Mouse (Mus musculus) kidney, embryonic 16.5 days (tissue): ENCODE results near the gene Ralbp1. TPM values are rescaled to one million over a fixed set of nuclear protein-coding genes. Genes with fewer than 3 reads are reported as not detected.

Source experiments
- ATAC-seq: fragments of 200-750 bp; cut with Nextera tagmentation; 2 replicates; pipeline ENCODE4 v1.8.0; 2017; ENCODE audit warnings: moderate TSS enrichment; ENCODE audit not compliant: low FRiP score, low TSS enrichment
- H3K27ac ChIP-seq: fragments of 300-500 bp; sonication (generic); 2 replicates; pipeline ENCODE4 v1.5.1; 2014; ENCODE audit warnings: low read length
- H3K27me3 ChIP-seq: fragments of 300-500 bp; sonication (generic); 2 replicates; pipeline ENCODE4 v1.6.1; 2014; ENCODE audit warnings: low read length, control low read depth, mixed read lengths; ENCODE audit not compliant: insufficient read depth
- H3K36me3 ChIP-seq: fragments of 300-500 bp; sonication (generic); 2 replicates; pipeline ENCODE4 v1.6.1; 2014; ENCODE audit warnings: low read length, control low read depth, mixed read lengths; ENCODE audit not compliant: insufficient read depth
- H3K4me1 ChIP-seq: fragments of 300-500 bp; sonication (generic); 2 replicates; pipeline ENCODE4 v1.6.1; 2014; ENCODE audit warnings: low read length, control low read depth, mixed read lengths; ENCODE audit not compliant: insufficient read depth
- H3K4me2 ChIP-seq: fragments of 300-500 bp; sonication (generic); replicated peaks from 2 replicates; pipeline ENCODE4 v1.6.1; 2014; ENCODE audit warnings: low read depth, low read length
- H3K4me3 ChIP-seq: fragments of 300-500 bp; sonication (generic); 2 replicates; pipeline ENCODE4 v1.5.1; 2014; ENCODE audit warnings: mild to moderate bottlenecking, low read length
- H3K9ac ChIP-seq: fragments of 300-500 bp; sonication (generic); replicated peaks from 2 replicates; pipeline ENCODE4 v1.6.1; 2014; ENCODE audit warnings: low read length
- H3K9me3 ChIP-seq: fragments of 300-500 bp; sonication (generic); 2 replicates; pipeline ENCODE4 v1.6.1; 2016; ENCODE audit warnings: low read length, control low read depth
- WGBS: fragments of 180-500 bp; shearing (Covaris S2); extraction: QIAGEN DNeasy Blood & Tissue Kit; methylation state at CpG from one replicate; pipeline ENCODE4 v1.1.7; 2014; 5-methylcytosine and 5-hydroxymethylcytosine counted together
- polyA plus RNA-seq: library from polyadenylated mRNA; unstranded; fragments of >200 nt; fragmentation: Nextera tagmentation; extraction: Ambion mirVana; gene quantifications from 2 replicates; pipeline ENCODE4 v1.2.1, GENCODE M21; 2015

Gene Ralbp1
- polyA plus RNA-seq, 1 experiment from 2014 or later, result 71.0 TPM

GRCm38 (mm10) chr17:65903011-65903410, 17.4 kb upstream of the Ralbp1 start:
- Histone ChIP-seq H3K36me3 (no peaks in the 10 kb centered on the region), H3K27me3 (no peaks in the 10 kb centered on the region), H3K9ac (no peak overlapping the region), H3K27ac (no peak overlapping the region), H3K4me1 (peaks cover 9% of the 10 kb centered on the region), H3K9me3 (peaks cover 8% of the 10 kb centered on the region), H3K4me2 (no peak overlapping the region), H3K4me3 (no peak overlapping the region)
- 95% methylated on average over 1 of the region's 1 CpGs for WGBS
- ATAC-seq, result no peak

GRCm38 (mm10) chr17:65902281-65902680, 16.7 kb upstream of the Ralbp1 start:
- ATAC-seq, result no peak
- Histone ChIP-seq H3K27ac (no peak overlapping the region), H3K4me2 (no peak overlapping the region), H3K9me3 (peaks cover 8% of the 10 kb centered on the region), H3K36me3 (no peaks in the 10 kb centered on the region), H3K4me1 (peaks cover 9% of the 10 kb centered on the region), H3K4me3 (no peak overlapping the region), H3K27me3 (no peaks in the 10 kb centered on the region), H3K9ac (no peak overlapping the region)
- 84% methylated on average over 6 of the region's 6 CpGs for WGBS

- WGBS, result 32% methylated on average over 3 of the region's 3 CpGs
- no peaks in the 10 kb centered on the region for H3K27me3 ChIP-seq
- H3K4me2 ChIP-seq, result no peak overlapping the region
- H3K36me3 ChIP-seq, result no peaks in the 10 kb centered on the region
- H3K4me3 ChIP-seq, result no peak overlapping the region
- H3K4me1 ChIP-seq, result no peaks in the 10 kb centered on the region
- H3K27ac ChIP-seq, result no peak overlapping the region
- ATAC-seq, result no peak
- H3K9me3 ChIP-seq, result peaks cover 5% of the 10 kb centered on the region; the same call in 1 of the 2 replicates
- no peak overlapping the region for H3K9ac ChIP-seq
Measured at GRCm38 (mm10) chr17:65896016-65896415, 10.4 kb upstream of the Ralbp1 start.

GRCm38 (mm10) chr17:65889476-65889875, 3.9 kb upstream of the Ralbp1 start:
- H3K9me3 ChIP-seq, result no peaks in the 10 kb centered on the region
- peaks cover 8% of the 10 kb centered on the region; the same call in 1 of the 2 replicates for H3K4me1 ChIP-seq
- no peaks in the 10 kb centered on the region for H3K36me3 ChIP-seq
- no peak overlapping the region for H3K4me3 ChIP-seq
- ATAC-seq, result no peak
- H3K27ac ChIP-seq, result no peak overlapping the region
- H3K4me2 ChIP-seq, result no peak overlapping the region
- no peak overlapping the region for H3K9ac ChIP-seq
- WGBS, result 79% methylated on average over 5 of the region's 5 CpGs
- no peaks in the 10 kb centered on the region for H3K27me3 ChIP-seq

DNA sequence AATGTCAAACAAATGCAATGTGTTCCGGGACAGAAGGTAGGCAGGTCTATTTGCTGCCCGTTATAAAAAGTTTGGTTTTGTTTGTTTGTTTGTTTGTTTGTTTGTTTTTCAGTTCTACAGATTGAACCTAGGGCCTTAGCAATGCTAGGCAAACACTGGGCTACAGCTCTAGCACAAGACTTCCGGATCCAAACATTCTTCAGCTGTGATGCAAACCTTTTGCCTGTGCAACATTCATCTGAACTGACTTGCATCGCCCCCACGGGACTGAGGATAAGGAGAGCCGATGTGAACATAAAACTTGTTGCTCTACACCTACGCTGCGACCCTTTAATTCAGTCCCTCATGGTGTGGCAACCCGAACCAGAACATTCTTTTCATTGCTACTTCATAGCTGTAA, 973 bp upstream of the Ralbp1 start:
- Histone ChIP-seq H3K9ac (peak overlapping the region; percentile 82), H3K27me3 (no peaks in the 10 kb centered on the region), H3K4me3 (peak overlapping the region; percentile 93), H3K9me3 (no peaks in the 10 kb centered on the region), H3K4me2 (peak overlapping the region; percentile 92), H3K27ac (peak overlapping the region; percentile 100), H3K36me3 (no peaks in the 10 kb centered on the region), H3K4me1 (peaks cover 30% of the 10 kb centered on the region)
- no peak for ATAC-seq
- 54% methylated on average over 9 of the region's 9 CpGs for WGBS

GRCm38 (mm10) chr17:65885398-65885696, 251 bp downstream of the Ralbp1 start:
- peak overlapping the region; percentile 100 for H3K27ac ChIP-seq
- ATAC-seq, result no peak
- no peaks in the 10 kb centered on the region for H3K36me3 ChIP-seq
- H3K4me2 ChIP-seq, result peak overlapping the region; percentile 92
- H3K4me1 ChIP-seq, result peaks cover 31% of the 10 kb centered on the region
- H3K9me3 ChIP-seq, result no peaks in the 10 kb centered on the region
- H3K4me3 ChIP-seq, result peak overlapping the region; percentile 93
- peak overlapping the region; percentile 82 for H3K9ac ChIP-seq
- WGBS, result 0% methylated on average over 11 of the region's 11 CpGs
- H3K27me3 ChIP-seq, result no peaks in the 10 kb centered on the region

DNA sequence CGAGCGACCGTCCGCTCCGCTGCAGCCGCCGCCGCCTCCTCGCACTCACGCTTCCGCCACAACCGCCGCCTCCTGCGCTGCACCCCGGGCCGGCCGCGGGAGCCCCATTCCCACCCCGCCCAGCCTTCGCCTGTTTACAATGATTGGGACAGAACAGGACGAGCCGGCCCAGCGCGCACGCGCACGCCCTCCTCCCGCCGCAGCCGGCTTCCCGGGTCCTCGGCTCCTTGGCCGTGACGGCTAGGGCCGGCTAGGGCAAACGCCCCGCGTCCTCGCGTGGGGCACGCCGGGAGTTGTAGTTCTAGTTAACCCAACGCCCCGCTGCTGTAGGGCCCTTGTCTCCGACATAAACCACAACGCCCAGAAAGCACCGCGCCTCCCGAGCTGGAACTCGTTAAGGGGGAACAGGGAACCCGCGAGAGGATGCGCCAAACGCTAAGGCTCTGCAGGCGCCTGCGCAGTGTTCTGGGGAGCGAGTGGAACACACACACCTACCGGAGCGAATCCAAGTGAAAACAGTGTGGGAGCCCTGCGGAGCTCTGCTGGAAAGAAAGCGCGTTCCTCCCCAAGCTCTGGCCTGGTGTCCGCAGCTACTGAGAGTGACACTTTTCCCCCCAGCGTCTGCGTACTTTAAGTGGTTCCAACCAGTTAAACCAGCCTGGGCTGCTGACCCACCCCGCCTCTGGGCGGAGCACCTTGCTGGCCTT, 754 bp downstream of the Ralbp1 start:
- no peaks in the 10 kb centered on the region for H3K27me3 ChIP-seq
- peak; percentile 100 for ATAC-seq
- peak overlapping the region; percentile 85 for H3K9ac ChIP-seq
- H3K4me1 ChIP-seq, result peaks cover 31% of the 10 kb centered on the region
- WGBS, result 0% methylated on average over 58 of the region's 67 CpGs
- peak overlapping the region; percentile 100 for H3K27ac ChIP-seq
- no peaks in the 10 kb centered on the region for H3K9me3 ChIP-seq
- no peaks in the 10 kb centered on the region for H3K36me3 ChIP-seq
- H3K4me3 ChIP-seq, result peak overlapping the region; percentile 93
- H3K4me2 ChIP-seq, result peak overlapping the region; percentile 92

- peak overlapping the region; percentile 93 for H3K4me3 ChIP-seq
- no peaks in the 10 kb centered on the region for H3K36me3 ChIP-seq
- H3K4me2 ChIP-seq, result peak overlapping the region; percentile 88
- no peaks in the 10 kb centered on the region for H3K9me3 ChIP-seq
- H3K27ac ChIP-seq, result peak overlapping the region; percentile 86
- H3K27me3 ChIP-seq, result no peaks in the 10 kb centered on the region
- under 1% methylated on average over 55 of the region's 56 CpGs for WGBS
- peaks cover 31% of the 10 kb centered on the region for H3K4me1 ChIP-seq
- ATAC-seq, result peak; percentile 22; the same call in 1 of the 2 replicates
- H3K9ac ChIP-seq, result peak overlapping the region; percentile 85
Measured at GRCm38 (mm10) chr17:65884061-65884669, 1.4 kb downstream of the Ralbp1 start.

DNA sequence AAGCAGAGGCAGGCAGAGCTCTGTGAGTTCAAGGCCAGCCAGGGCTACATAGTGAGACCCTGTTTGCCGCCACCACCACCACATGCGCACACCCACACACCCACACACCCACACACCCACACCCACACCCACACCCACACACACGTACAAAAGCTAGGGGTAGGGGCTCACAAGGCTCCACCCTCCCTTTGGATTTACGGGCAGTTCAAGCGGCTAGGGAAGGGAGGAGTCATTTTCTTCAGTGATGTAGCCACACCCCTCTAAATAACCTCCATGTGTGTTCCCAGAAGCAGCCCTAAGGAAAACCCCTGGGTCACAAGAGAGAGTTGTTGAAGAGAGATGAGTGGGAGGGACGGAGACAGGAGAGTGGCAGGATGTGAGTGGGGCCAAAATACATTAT, 8.6 kb downstream of the Ralbp1 start:
- H3K4me1 ChIP-seq, result peaks cover 11% of the 10 kb centered on the region
- no peak overlapping the region for H3K27ac ChIP-seq
- no peaks in the 10 kb centered on the region for H3K36me3 ChIP-seq
- no peak overlapping the region for H3K4me2 ChIP-seq
- ATAC-seq, result no peak; the same call in 1 of the 2 replicates
- 57% methylated on average over 6 of the region's 6 CpGs for WGBS
- H3K4me3 ChIP-seq, result no peak overlapping the region
- no peaks in the 10 kb centered on the region for H3K9me3 ChIP-seq
- H3K27me3 ChIP-seq, result no peaks in the 10 kb centered on the region
- H3K9ac ChIP-seq, result no peak overlapping the region

DNA sequence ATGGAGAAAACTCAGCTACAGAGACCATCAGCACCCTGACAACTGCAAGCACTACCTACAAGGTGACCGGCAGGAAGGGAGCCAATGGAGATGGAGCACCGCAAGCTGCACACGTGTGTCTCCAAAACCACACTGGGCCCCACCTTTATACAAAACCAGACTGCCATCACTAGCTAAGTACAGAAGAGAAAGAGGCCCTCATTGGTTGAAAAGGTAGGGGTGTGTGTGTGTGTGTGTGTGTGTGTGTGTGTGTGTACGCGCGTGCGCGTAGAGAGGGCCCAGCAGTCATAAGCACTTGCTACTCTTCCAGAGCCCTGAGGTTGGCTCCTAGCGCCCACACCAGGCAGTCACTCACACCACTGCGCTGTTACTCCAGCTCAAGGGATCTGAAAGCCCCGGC, 11.8 kb downstream of the Ralbp1 start:
- Histone ChIP-seq H3K27me3 (no peaks in the 10 kb centered on the region), H3K4me3 (no peak overlapping the region), H3K36me3 (no peaks in the 10 kb centered on the region), H3K27ac (no peak overlapping the region), H3K9ac (no peak overlapping the region), H3K9me3 (no peaks in the 10 kb centered on the region), H3K4me1 (peaks cover 8% of the 10 kb centered on the region), H3K4me2 (no peak overlapping the region)
- 93% methylated on average over 11 of the region's 11 CpGs for WGBS
- ATAC-seq, result no peak
